Mouse (Mus musculus): ENCODE results near the gene Ksr2. TPM values are rescaled to one million over a fixed set of nuclear protein-coding genes. Genes with fewer than 3 reads are reported as not detected.

Ksr2 gene
- polyA plus RNA-seq, 1 experiment from 2014 or later, result 0.35 TPM

DNA sequence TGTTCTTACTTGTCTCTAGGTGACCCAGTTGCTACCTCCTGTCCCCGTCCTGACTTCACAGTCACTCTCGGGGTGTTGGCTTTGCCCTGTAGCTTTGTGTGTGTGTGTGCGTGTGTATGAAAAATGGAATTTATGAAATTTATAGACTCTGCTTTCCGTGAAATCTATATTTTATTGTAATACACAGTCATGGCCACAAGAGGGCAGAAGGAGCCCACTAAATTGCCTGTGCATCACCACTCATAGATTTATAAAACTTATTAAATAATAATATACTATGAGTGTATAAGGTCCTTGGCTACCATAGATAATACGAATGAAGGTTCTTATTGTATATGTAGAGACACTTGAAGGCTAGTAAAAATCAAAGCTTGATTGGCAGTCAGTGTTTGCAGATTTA, 90.6 kb downstream of the Ksr2 start:
- WGBS, result 86% methylated on average over 5 of the region's 5 CpGs
- ATAC-seq (replicated peaks; ENCODE audit: insufficient number of reproducible peaks, low FRiP score, low TSS enrichment, low read depth), result no peak
- Histone ChIP-seq H3K4me3 (ENCODE audit: low read depth, low read length) (no peak overlapping the region), H3K4me1 (ENCODE audit: control insufficient read depth, insufficient read depth, low read length) (no peaks in the 10 kb centered on the region), H3K9me3 (replicated peaks; ENCODE audit: control insufficient read depth, low read length) (no peaks in the 10 kb centered on the region), H3K27ac (replicated peaks; ENCODE audit: low read depth, low read length) (no peak overlapping the region), H3K27me3 (ENCODE audit: control insufficient read depth, insufficient read depth, low read length) (no peaks in the 10 kb centered on the region), H3K9ac (replicated peaks; ENCODE audit: low read length) (no peak overlapping the region), H3K36me3 (replicated peaks; ENCODE audit: control insufficient read depth, insufficient read depth, low read depth, low read length) (no peaks in the 10 kb centered on the region), H3K4me2 (ENCODE audit: low read depth, low read length) (no peak overlapping the region)
- peak; percentile 42 for DNase-seq (ENCODE audit: low spot score)

DNA sequence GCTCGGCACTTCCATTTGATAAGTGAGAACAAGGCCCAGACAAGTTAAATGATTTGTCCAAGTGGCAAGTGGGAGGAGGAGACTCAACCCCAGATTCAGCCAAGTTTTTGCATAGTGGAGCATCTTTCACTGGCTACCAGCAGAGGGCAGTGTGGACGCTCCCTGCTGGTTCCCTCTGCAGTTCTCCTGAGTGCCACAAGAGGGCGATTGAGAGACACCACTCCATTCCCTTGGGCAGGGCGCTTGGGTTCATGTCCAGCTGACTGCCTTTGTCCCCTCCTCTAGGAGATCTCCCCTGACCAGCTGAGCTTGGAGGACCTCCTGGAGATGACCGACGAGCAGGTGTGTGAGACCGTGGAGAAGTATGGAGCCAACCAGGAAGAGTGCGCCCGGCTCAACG, 91.4 kb downstream of the Ksr2 start:
- 68% methylated on average over 10 of the region's 10 CpGs for WGBS

DNA sequence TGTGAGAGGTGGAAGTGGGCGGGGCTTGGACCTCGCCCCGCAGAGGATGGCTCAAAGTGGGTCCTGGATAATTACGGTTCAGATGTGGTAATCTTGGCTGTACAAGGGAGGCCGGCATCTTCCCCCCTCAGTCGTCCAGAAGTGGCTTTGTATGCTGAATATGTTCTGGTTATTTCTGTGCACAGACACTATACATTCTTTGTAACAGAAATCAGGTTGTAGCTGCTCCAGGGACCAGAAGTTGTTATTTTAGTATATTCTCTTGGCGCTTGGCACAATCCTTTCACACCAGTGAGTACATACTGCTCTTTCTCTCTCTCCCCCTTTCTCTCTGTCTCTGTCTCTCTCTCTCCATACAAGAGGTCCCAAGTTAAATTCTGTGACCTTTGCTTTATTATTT, 92.0 kb downstream of the Ksr2 start:
- no peak overlapping the region for H3K9ac ChIP-seq (replicated peaks; ENCODE audit: low read length)
- 74% methylated on average over 7 of the region's 7 CpGs for WGBS
- no peaks in the 10 kb centered on the region for H3K9me3 ChIP-seq (replicated peaks; ENCODE audit: control insufficient read depth, low read length)
- no peaks in the 10 kb centered on the region for H3K36me3 ChIP-seq (replicated peaks; ENCODE audit: control insufficient read depth, insufficient read depth, low read depth, low read length)
- no peak overlapping the region for H3K27ac ChIP-seq (replicated peaks; ENCODE audit: low read depth, low read length)
- no peak overlapping the region for H3K4me2 ChIP-seq (ENCODE audit: low read depth, low read length)
- no peaks in the 10 kb centered on the region for H3K27me3 ChIP-seq (ENCODE audit: control insufficient read depth, insufficient read depth, low read length)
- DNase-seq (ENCODE audit: low spot score), result no peak
- no peak overlapping the region for H3K4me3 ChIP-seq (ENCODE audit: low read depth, low read length)
- ATAC-seq (replicated peaks; ENCODE audit: insufficient number of reproducible peaks, low FRiP score, low TSS enrichment, low read depth), result no peak
- no peaks in the 10 kb centered on the region for H3K4me1 ChIP-seq (ENCODE audit: control insufficient read depth, insufficient read depth, low read length)

More for the DNA sequence above, 91.4 kb downstream of the Ksr2 start:
- H3K27me3 ChIP-seq (ENCODE audit: control insufficient read depth, insufficient read depth, low read length), result no peaks in the 10 kb centered on the region
- no peak overlapping the region for H3K27ac ChIP-seq (replicated peaks; ENCODE audit: low read depth, low read length)
- no peaks in the 10 kb centered on the region for H3K4me1 ChIP-seq (ENCODE audit: control insufficient read depth, insufficient read depth, low read length)
- no peak overlapping the region for H3K4me2 ChIP-seq (ENCODE audit: low read depth, low read length)
- DNase-seq (ENCODE audit: low spot score), result peak; percentile 59
- no peak overlapping the region for H3K9ac ChIP-seq (replicated peaks; ENCODE audit: low read length)
- no peaks in the 10 kb centered on the region for H3K36me3 ChIP-seq (replicated peaks; ENCODE audit: control insufficient read depth, insufficient read depth, low read depth, low read length)
- no peak for ATAC-seq (replicated peaks; ENCODE audit: insufficient number of reproducible peaks, low FRiP score, low TSS enrichment, low read depth)
- no peak overlapping the region for H3K4me3 ChIP-seq (ENCODE audit: low read depth, low read length)
- H3K9me3 ChIP-seq (replicated peaks; ENCODE audit: control insufficient read depth, low read length), result no peaks in the 10 kb centered on the region

DNA sequence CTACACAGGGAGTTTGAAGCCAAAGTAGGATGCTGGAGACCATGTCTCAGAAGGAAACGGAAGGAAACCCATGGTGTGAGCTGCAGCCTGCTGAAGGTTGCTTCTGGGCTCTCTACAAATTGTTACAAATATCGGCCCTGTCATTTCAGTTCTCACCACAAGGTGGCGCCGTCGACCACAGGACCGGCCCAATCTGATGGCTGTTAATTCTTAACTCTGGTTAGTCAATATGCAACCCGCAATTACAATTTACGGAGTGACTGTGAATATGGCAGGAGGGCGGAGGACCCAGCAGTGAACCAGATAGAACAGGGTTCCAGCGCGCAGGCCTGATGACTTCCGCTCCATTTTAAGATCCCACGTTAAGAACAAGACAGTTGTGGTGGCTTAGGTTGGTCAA, 92.6 kb downstream of the Ksr2 start:
- Histone ChIP-seq H3K4me2 (ENCODE audit: low read depth, low read length) (no peak overlapping the region), H3K36me3 (replicated peaks; ENCODE audit: control insufficient read depth, insufficient read depth, low read depth, low read length) (no peaks in the 10 kb centered on the region), H3K27ac (replicated peaks; ENCODE audit: low read depth, low read length) (no peak overlapping the region), H3K4me3 (ENCODE audit: low read depth, low read length) (no peak overlapping the region), H3K9me3 (replicated peaks; ENCODE audit: control insufficient read depth, low read length) (no peaks in the 10 kb centered on the region), H3K9ac (replicated peaks; ENCODE audit: low read length) (no peak overlapping the region), H3K4me1 (ENCODE audit: control insufficient read depth, insufficient read depth, low read length) (no peaks in the 10 kb centered on the region), H3K27me3 (ENCODE audit: control insufficient read depth, insufficient read depth, low read length) (no peaks in the 10 kb centered on the region)
- ATAC-seq (replicated peaks; ENCODE audit: insufficient number of reproducible peaks, low FRiP score, low TSS enrichment, low read depth) (no peak), DNase-seq (ENCODE audit: low spot score) (peak; percentile 63)
- WGBS, result 39% methylated on average over 13 of the region's 13 CpGs

DNA sequence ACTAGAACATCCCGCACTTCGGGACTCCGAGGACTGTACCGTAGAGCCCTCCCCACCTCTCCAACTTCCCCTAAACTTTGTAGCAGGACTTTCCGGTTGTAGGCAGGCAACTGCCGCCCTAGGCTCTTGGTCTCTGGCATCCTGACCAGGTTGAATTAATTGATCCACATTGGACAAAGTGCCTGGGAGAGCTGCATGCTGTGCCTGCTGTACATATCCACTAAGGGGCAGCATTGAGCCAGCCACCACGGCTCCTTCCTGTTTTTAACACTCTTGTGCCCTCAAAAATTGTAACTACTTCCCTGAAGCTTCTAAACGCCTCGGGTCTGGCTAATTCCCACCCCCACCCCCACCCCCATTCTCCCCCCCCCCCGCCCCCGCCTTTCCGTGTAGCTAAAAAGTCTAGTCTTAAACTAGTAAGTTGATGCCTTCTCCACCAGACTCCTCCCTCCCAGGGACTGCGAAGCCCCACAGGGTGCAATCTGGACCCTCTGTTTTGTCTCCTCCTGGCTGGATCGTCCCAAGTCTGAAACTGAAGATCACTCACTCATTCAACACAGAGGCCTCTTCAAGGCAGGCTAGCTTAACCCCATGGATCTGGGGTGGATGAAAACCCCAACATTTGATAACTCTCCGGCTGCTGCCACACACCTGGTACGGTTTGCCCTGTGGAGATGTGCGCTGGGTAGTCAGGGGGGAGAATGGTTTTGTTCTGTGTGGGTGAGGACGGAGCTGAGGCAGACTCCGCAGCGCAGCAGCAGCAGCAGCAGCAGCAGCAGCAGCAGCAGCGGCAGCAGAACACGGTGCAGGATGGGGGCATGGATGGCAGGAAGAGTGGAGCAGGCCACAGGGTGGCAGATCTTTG, 95.9 kb downstream of the Ksr2 start:
- WGBS, result 32% methylated on average over 21 of the region's 22 CpGs
- Histone ChIP-seq H3K9ac (replicated peaks; ENCODE audit: low read length) (peak overlapping the region; percentile 37), H3K27me3 (ENCODE audit: control insufficient read depth, insufficient read depth, low read length) (no peaks in the 10 kb centered on the region), H3K27ac (replicated peaks; ENCODE audit: low read depth, low read length) (no peak overlapping the region), H3K4me2 (ENCODE audit: low read depth, low read length) (no peak overlapping the region), H3K36me3 (replicated peaks; ENCODE audit: control insufficient read depth, insufficient read depth, low read depth, low read length) (no peaks in the 10 kb centered on the region), H3K4me3 (ENCODE audit: low read depth, low read length) (no peak overlapping the region), H3K9me3 (replicated peaks; ENCODE audit: control insufficient read depth, low read length) (no peaks in the 10 kb centered on the region), H3K4me1 (ENCODE audit: control insufficient read depth, insufficient read depth, low read length) (no peaks in the 10 kb centered on the region)
- DNase-seq (ENCODE audit: low spot score) (peak; percentile 76), ATAC-seq (replicated peaks; ENCODE audit: insufficient number of reproducible peaks, low FRiP score, low TSS enrichment, low read depth) (0 out of 2 replicates have a peak, but pooled peaks have one; percentile 27)

DNA sequence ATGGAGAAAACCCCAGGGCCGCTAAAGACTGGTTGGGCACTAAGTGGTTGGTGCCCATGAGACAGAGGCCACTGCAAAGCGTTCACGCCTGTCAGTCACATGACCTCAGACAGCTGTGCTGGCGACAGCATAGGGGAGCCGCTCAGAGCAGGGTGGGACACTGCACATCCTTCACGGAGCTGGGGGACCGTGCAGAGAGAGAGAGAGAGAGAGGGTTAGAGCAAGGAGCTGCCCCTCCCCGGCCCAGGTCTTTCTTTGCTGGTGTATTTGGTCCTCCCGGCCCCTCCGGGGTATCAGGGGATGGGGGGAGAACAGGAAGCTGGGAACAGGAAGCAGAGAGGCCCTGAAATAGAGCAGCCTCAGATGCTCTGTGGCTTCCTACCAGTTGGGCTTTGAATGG, 97.1 kb downstream of the Ksr2 start:
- H3K4me2 ChIP-seq (ENCODE audit: low read depth, low read length), result no peak overlapping the region
- DNase-seq (ENCODE audit: low spot score) (no peak), ATAC-seq (replicated peaks; ENCODE audit: insufficient number of reproducible peaks, low FRiP score, low TSS enrichment, low read depth) (no peak)
- no peaks in the 10 kb centered on the region for H3K4me1 ChIP-seq (ENCODE audit: control insufficient read depth, insufficient read depth, low read length)
- no peak overlapping the region for H3K9ac ChIP-seq (replicated peaks; ENCODE audit: low read length)
- H3K27me3 ChIP-seq (ENCODE audit: control insufficient read depth, insufficient read depth, low read length), result no peaks in the 10 kb centered on the region
- 75% methylated on average over 10 of the region's 10 CpGs for WGBS
- H3K9me3 ChIP-seq (replicated peaks; ENCODE audit: control insufficient read depth, low read length), result no peaks in the 10 kb centered on the region
- no peaks in the 10 kb centered on the region for H3K36me3 ChIP-seq (replicated peaks; ENCODE audit: control insufficient read depth, insufficient read depth, low read depth, low read length)
- H3K27ac ChIP-seq (replicated peaks; ENCODE audit: low read depth, low read length), result no peak overlapping the region
- no peak overlapping the region for H3K4me3 ChIP-seq (ENCODE audit: low read depth, low read length)

DNA sequence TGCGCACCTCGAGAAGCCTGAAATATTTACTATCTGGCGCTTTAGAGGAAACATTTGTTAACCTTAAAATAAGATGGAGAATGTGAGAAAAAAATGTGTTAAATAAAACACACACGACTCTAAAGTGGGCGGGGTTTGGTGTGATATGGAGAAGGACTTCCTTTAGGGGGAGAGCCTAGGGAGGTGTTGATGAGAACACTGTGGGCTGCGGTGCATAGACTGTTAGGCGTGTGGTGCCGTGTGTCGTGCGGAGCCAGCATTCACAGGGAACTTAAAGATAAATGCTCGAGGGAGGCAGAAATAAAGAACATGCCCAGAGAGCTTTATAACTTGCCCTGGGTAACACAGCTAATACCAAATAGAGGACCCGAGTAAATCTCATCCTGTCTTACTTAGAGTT, 101.6 kb downstream of the Ksr2 start:
- Histone ChIP-seq H3K27me3 (ENCODE audit: control insufficient read depth, insufficient read depth, low read length) (no peaks in the 10 kb centered on the region), H3K9me3 (replicated peaks; ENCODE audit: control insufficient read depth, low read length) (no peaks in the 10 kb centered on the region), H3K9ac (replicated peaks; ENCODE audit: low read length) (no peak overlapping the region), H3K4me3 (ENCODE audit: low read depth, low read length) (no peak overlapping the region), H3K36me3 (replicated peaks; ENCODE audit: control insufficient read depth, insufficient read depth, low read depth, low read length) (no peaks in the 10 kb centered on the region), H3K4me1 (ENCODE audit: control insufficient read depth, insufficient read depth, low read length) (no peaks in the 10 kb centered on the region), H3K27ac (replicated peaks; ENCODE audit: low read depth, low read length) (no peak overlapping the region), H3K4me2 (ENCODE audit: low read depth, low read length) (no peak overlapping the region)
- ATAC-seq (replicated peaks; ENCODE audit: insufficient number of reproducible peaks, low FRiP score, low TSS enrichment, low read depth) (no peak), DNase-seq (ENCODE audit: low spot score) (no peak)
- 88% methylated on average over 12 of the region's 12 CpGs for WGBS

DNA sequence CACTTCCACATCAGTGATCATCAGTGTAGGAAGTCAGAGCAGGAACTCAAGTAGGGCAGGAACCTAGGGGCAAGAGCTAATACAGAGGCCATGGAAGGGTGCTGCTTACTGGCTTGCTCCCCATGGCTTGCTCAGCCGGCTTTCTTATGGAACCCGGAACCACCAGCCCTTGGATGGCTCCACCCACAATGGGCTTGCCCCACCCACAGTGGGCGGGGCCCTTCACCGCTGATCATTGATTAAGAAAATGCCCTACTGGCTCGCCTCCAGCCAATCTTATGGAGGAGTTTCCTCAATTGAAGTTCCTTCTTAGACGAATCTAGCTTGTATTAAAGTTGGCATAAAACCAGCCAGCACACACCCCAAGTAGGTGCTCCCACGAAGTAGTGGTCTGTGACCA, 102.1 kb downstream of the Ksr2 start:
- H3K9ac ChIP-seq (replicated peaks; ENCODE audit: low read length), result no peak overlapping the region
- H3K4me3 ChIP-seq (ENCODE audit: low read depth, low read length), result no peak overlapping the region
- no peaks in the 10 kb centered on the region for H3K36me3 ChIP-seq (replicated peaks; ENCODE audit: control insufficient read depth, insufficient read depth, low read depth, low read length)
- no peaks in the 10 kb centered on the region for H3K4me1 ChIP-seq (ENCODE audit: control insufficient read depth, insufficient read depth, low read length)
- H3K27me3 ChIP-seq (ENCODE audit: control insufficient read depth, insufficient read depth, low read length), result no peaks in the 10 kb centered on the region
- H3K9me3 ChIP-seq (replicated peaks; ENCODE audit: control insufficient read depth, low read length), result no peaks in the 10 kb centered on the region
- DNase-seq (ENCODE audit: low spot score) (no peak), ATAC-seq (replicated peaks; ENCODE audit: insufficient number of reproducible peaks, low FRiP score, low TSS enrichment, low read depth) (no peak)
- WGBS, result 71% methylated on average over 7 of the region's 7 CpGs
- no peak overlapping the region for H3K27ac ChIP-seq (replicated peaks; ENCODE audit: low read depth, low read length)
- H3K4me2 ChIP-seq (ENCODE audit: low read depth, low read length), result no peak overlapping the region

Measured in embryonic facial prominence, embryonic 11.5 days (tissue).